In the genomic region with DNA sequence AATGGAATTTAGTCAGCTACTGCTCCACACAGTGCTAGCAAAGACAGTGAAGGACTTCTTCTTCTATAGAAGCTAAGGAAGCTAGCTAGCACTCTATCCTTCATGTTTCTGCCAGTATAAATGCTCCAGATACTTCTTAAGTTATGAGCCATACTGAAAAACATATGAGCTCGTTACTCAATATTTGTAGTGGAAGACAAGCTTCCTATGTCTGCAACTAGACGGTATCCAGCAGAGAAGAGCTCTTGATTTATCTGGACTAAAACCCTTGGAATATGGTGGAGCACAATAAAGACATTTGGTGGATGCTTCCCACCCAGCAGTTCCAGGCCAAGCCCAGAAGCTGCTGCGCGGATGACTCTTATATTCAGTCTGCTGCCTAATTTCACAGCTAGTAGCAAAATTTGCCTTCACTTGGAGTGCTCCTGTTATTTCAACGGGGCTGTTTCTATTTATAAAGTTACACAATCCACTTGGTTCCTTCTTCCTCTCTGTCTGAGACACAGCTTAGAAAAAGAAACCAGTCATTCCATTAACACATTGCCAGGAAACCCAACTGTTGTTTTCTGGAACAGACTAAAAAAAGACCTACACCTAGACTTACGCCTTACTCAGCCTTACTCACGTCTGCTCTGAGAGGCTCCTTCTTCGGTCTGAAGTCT, we compare ENCODE assay signal across 10 mouse cellular contexts.
DNase-seq lines count a peak whose midpoint lies in the region; ATAC-seq lines count a peak whose summit lies in the region.
"Had no signal": no experiment of that assay in that cellular context is flagged by ENCODE, and none has a peak within 500 bp of the region (broad histone marks: within the 10 kb centered on the region; RNA-seq: fewer than 3 reads in every experiment).

No protein-coding gene starts in this region.

- H3K27me3 ChIP-seq in limb, embryonic 15.5 days, result no peaks in the 10 kb centered on the region
- H3K27me3 ChIP-seq in limb, embryonic 10.5 days (ENCODE audit: low read depth, poor library complexity, severe bottlenecking), result no peaks in the 10 kb centered on the region
- no peaks in the 10 kb centered on the region for H3K27me3 ChIP-seq in hindbrain, embryonic 10.5 days (ENCODE audit: insufficient read depth, poor library complexity, severe bottlenecking)
- H3K27me3 ChIP-seq: forebrain, embryonic 13.5 days; lung, embryonic 15.5 days had no signal

- H3K4me2 ChIP-seq in limb, embryonic 15.5 days, result no peak overlapping the region
- H3K4me2 ChIP-seq: forebrain, embryonic 13.5 days; lung, embryonic 15.5 days had no signal

- no peak overlapping the region for H3K9ac ChIP-seq in limb, embryonic 15.5 days
- H3K9ac ChIP-seq: forebrain, embryonic 13.5 days; lung, embryonic 15.5 days had no signal

- H3K4me1 ChIP-seq in limb, embryonic 15.5 days, result no peaks in the 10 kb centered on the region
- no peaks in the 10 kb centered on the region for H3K4me1 ChIP-seq in limb, embryonic 10.5 days
- H3K4me1 ChIP-seq in hindbrain, embryonic 10.5 days (replicated peaks), result no peaks in the 10 kb centered on the region
- H3K4me1 ChIP-seq: forebrain, embryonic 13.5 days; lung, embryonic 15.5 days had no signal

- peak; percentile 5 for DNase-seq in gastrocnemius, adult 18-20 months (ENCODE audit: low spot score)
- no peak for DNase-seq in gastrocnemius, postnatal 4 days (ENCODE audit: low spot score in 2 of 2)
- no peak for DNase-seq in limb, embryonic 10.5 days (ENCODE audit: low spot score)
- peak; percentile 81 for DNase-seq in layer of hippocampus, adult 9-11 months
- no peak for DNase-seq in urinary bladder, postnatal 10 days (ENCODE audit: low spot score)
- no peak for DNase-seq in hindbrain, embryonic 10.5 days (ENCODE audit: low spot score)

- no peak for ATAC-seq in limb, embryonic 15.5 days (ENCODE audit: insufficient number of reproducible peaks, low FRiP score, low TSS enrichment, low read depth)
- ATAC-seq in megakaryocyte-erythroid progenitor cell, adult 5-6 weeks (replicated peaks; ENCODE audit: low FRiP score, low TSS enrichment, poor library complexity, severe bottlenecking), result no peak
- ATAC-seq: forebrain, embryonic 13.5 days had no signal

- WGBS in limb, embryonic 15.5 days, result 67% methylated on average over 8 of the region's 8 CpGs
- WGBS in limb, embryonic 10.5 days, result 87% methylated on average over 8 of the region's 8 CpGs
- 83% methylated on average over 8 of the region's 8 CpGs for WGBS in hindbrain, embryonic 10.5 days

- H3K9me3 ChIP-seq in limb, embryonic 15.5 days, result no peaks in the 10 kb centered on the region
- no peaks in the 10 kb centered on the region for H3K9me3 ChIP-seq in limb, embryonic 10.5 days (replicated peaks)
- H3K9me3 ChIP-seq in hindbrain, embryonic 10.5 days, result no peaks in the 10 kb centered on the region
- H3K9me3 ChIP-seq: forebrain, embryonic 13.5 days; lung, embryonic 15.5 days had no signal

- H3K27ac ChIP-seq in limb, embryonic 15.5 days, result peak overlapping the region; percentile 18; the same call in 1 of the 2 replicates
- H3K27ac ChIP-seq in limb, embryonic 10.5 days, result no peak overlapping the region
- H3K27ac ChIP-seq in hindbrain, embryonic 10.5 days, result no peak overlapping the region
- H3K27ac ChIP-seq: forebrain, embryonic 13.5 days; lung, embryonic 15.5 days had no signal

- H3K36me3 ChIP-seq in limb, embryonic 15.5 days, result no peaks in the 10 kb centered on the region
- no peaks in the 10 kb centered on the region for H3K36me3 ChIP-seq in limb, embryonic 10.5 days
- no peaks in the 10 kb centered on the region for H3K36me3 ChIP-seq in hindbrain, embryonic 10.5 days
- H3K36me3 ChIP-seq: lung, embryonic 15.5 days had no signal

- H3K4me3 ChIP-seq in limb, embryonic 15.5 days, result no peak overlapping the region
- no peak overlapping the region for H3K4me3 ChIP-seq in limb, embryonic 10.5 days
- no peak overlapping the region for H3K4me3 ChIP-seq in hindbrain, embryonic 10.5 days
- H3K4me3 ChIP-seq: forebrain, embryonic 13.5 days; lung, embryonic 15.5 days had no signal

Comparison
In these comparisons a context has a peak if more than half of its experiments do, and no peak if none do; other contexts are left out.
1. DNase-seq: peak in gastrocnemius, adult 18-20 months (single experiment) and layer of hippocampus, adult 9-11 months (single experiment); none in gastrocnemius, postnatal 4 days (0 of 2), limb, embryonic 10.5 days (single experiment), urinary bladder, postnatal 10 days (single experiment) and hindbrain, embryonic 10.5 days (single experiment).